Mouse (Mus musculus) liver, postnatal 0 days (tissue): ENCODE data around the gene Rph3al. TPM values are rescaled to one million over a fixed set of nuclear protein-coding genes. Genes with fewer than 3 reads are reported as not detected.

Experiments used
- ATAC-seq: fragments of 200-750 bp; cut with Nextera tagmentation; 2 replicates; pipeline ENCODE4 v1.8.0; 2017; ENCODE audit warnings: mild to moderate bottlenecking, moderate library complexity
- DNase-seq: peaks from one replicate; pipeline ENCODE4 v3.0.0-alpha.2; 2016
- H3K27ac ChIP-seq: fragments of 300-500 bp; sonication (generic); 2 replicates; pipeline ENCODE4 v1.5.1; 2014; ENCODE audit warnings: antibody characterized with exemption, moderate library complexity, mild to moderate bottlenecking, low read depth
- H3K27me3 ChIP-seq: fragments of 300-500 bp; sonication (generic); 2 replicates; pipeline ENCODE4 v1.6.1; 2014; ENCODE audit warnings: low read length, control low read depth, mixed read lengths; ENCODE audit not compliant: insufficient read depth
- H3K36me3 ChIP-seq: fragments of 300-500 bp; sonication (generic); replicated peaks from 2 replicates; pipeline ENCODE4 v1.6.1; 2014; ENCODE audit warnings: mild to moderate bottlenecking, control low read depth, low read length, moderate library complexity, mixed read lengths; ENCODE audit not compliant: insufficient read depth
- H3K4me1 ChIP-seq: fragments of 300-500 bp; sonication (generic); 2 replicates; pipeline ENCODE4 v1.6.1; 2014; ENCODE audit warnings: antibody characterized with exemption, mild to moderate bottlenecking, control low read depth; ENCODE audit not compliant: insufficient read depth
- H3K4me2 ChIP-seq: fragments of 300-500 bp; sonication (generic); 2 replicates; pipeline ENCODE4 v1.6.1; 2014; ENCODE audit warnings: low read depth, mild to moderate bottlenecking, low read length, moderate library complexity, mixed read lengths
- H3K4me3 ChIP-seq: fragments of 300-500 bp; sonication (generic); 2 replicates; pipeline ENCODE4 v1.5.1; 2014; ENCODE audit warnings: low read depth, low read length
- H3K9ac ChIP-seq: fragments of 300-500 bp; sonication (generic); replicated peaks from 2 replicates; pipeline ENCODE4 v1.6.1; 2014; ENCODE audit warnings: mild to moderate bottlenecking, moderate library complexity
- H3K9me3 ChIP-seq: fragments of 300-500 bp; sonication (generic); 2 replicates; pipeline ENCODE4 v1.6.1; 2016; ENCODE audit warnings: mild to moderate bottlenecking, control low read depth, low read length, mixed read lengths
- CTCF ChIP-seq: sonication (generic); IDR thresholded peaks from 2 replicates; pipeline ENCODE4 v1.5.1; 2016; ENCODE audit warnings: antibody characterized with exemption, low read depth
- EP300 ChIP-seq: IDR thresholded peaks from 2 replicates; pipeline ENCODE4 v1.6.1; 2016; ENCODE audit warnings: antibody characterized with exemption, low read depth, mild to moderate bottlenecking
- WGBS: fragments of 180-500 bp; shearing (Covaris S2); extraction: QIAGEN DNeasy Blood & Tissue Kit; methylation state at CpG from one replicate; pipeline ENCODE4 v1.1.7; 2014; ENCODE audit not compliant: insufficient replicate concordance; 5-methylcytosine and 5-hydroxymethylcytosine counted together
- polyA plus RNA-seq: library from polyadenylated mRNA; unstranded; fragments of >200 nt; fragmentation: Nextera tagmentation; extraction: Ambion mirVana; gene quantifications from 2 replicates; pipeline ENCODE4 v1.2.1, GENCODE M21; 2015

Rph3al gene
- polyA plus RNA-seq, 1 experiment from 2014 or later = 0.83 TPM

- Histone ChIP-seq H3K36me3 (no peaks in the 10 kb centered on the region), H3K4me2 (no peak overlapping the region), H3K9me3 (no peaks in the 10 kb centered on the region), H3K27ac (no peak overlapping the region), H3K4me1 (no peaks in the 10 kb centered on the region), H3K4me3 (no peak overlapping the region), H3K27me3 (no peaks in the 10 kb centered on the region), H3K9ac (no peak overlapping the region)
- WGBS = 87% methylated on average over 17 of the region's 17 CpGs
- TF ChIP-seq EP300 (no peak), CTCF (no peak)
- DNase-seq (no peak), ATAC-seq (no peak)
Measured at GRCm38 (mm10) chr11:75957124-75957832, 19.0 kb upstream of the Rph3al start.

- DNase-seq (no peak), ATAC-seq (no peak)
- Histone ChIP-seq H3K4me2 (no peak overlapping the region), H3K36me3 (no peaks in the 10 kb centered on the region), H3K27me3 (no peaks in the 10 kb centered on the region), H3K27ac (no peak overlapping the region), H3K9ac (no peak overlapping the region), H3K4me3 (no peak overlapping the region), H3K9me3 (no peaks in the 10 kb centered on the region), H3K4me1 (no peaks in the 10 kb centered on the region)
- WGBS = 46% methylated on average over 8 of the region's 8 CpGs
- TF ChIP-seq EP300 (no peak), CTCF (no peak)
Measured at GRCm38 (mm10) chr11:75956651-75957050, 18.4 kb upstream of the Rph3al start.

GRCm38 (mm10) chr11:75954896-75955295 lies 16.7 kb upstream of the Rph3al start:
- no peaks in the 10 kb centered on the region for H3K27me3 ChIP-seq
- H3K9me3 ChIP-seq = no peaks in the 10 kb centered on the region
- no peak overlapping the region for H3K27ac ChIP-seq
- no peaks in the 10 kb centered on the region for H3K4me1 ChIP-seq
- H3K4me3 ChIP-seq = no peak overlapping the region
- H3K36me3 ChIP-seq = no peaks in the 10 kb centered on the region
- no peak for ATAC-seq
- WGBS = 82% methylated on average over 9 of the region's 9 CpGs
- H3K9ac ChIP-seq = no peak overlapping the region
- H3K4me2 ChIP-seq = no peak overlapping the region
- TF ChIP-seq CTCF (no peak), EP300 (no peak)
- no peak for DNase-seq

- ATAC-seq = no peak
Measured at GRCm38 (mm10) chr11:75951895-75952294, 13.7 kb upstream of the Rph3al start.

GRCm38 (mm10) chr11:75950459-75950858 lies 12.2 kb upstream of the Rph3al start:
- 68% methylated on average over 3 of the region's 3 CpGs for WGBS
- Histone ChIP-seq H3K36me3 (no peaks in the 10 kb centered on the region), H3K4me3 (no peak overlapping the region), H3K27me3 (no peaks in the 10 kb centered on the region), H3K4me2 (no peak overlapping the region), H3K27ac (no peak overlapping the region), H3K4me1 (no peaks in the 10 kb centered on the region), H3K9ac (no peak overlapping the region), H3K9me3 (no peaks in the 10 kb centered on the region)
- ATAC-seq (no peak), DNase-seq (no peak)
- TF ChIP-seq CTCF (no peak), EP300 (no peak)

More at GRCm38 (mm10) chr11:75951895-75952294, 13.7 kb upstream of the Rph3al start:
- H3K9me3 ChIP-seq = no peaks in the 10 kb centered on the region
- DNase-seq = peak; percentile 8
- no peak overlapping the region for H3K4me2 ChIP-seq
- no peaks in the 10 kb centered on the region for H3K4me1 ChIP-seq
- H3K36me3 ChIP-seq = no peaks in the 10 kb centered on the region
- no peak overlapping the region for H3K27ac ChIP-seq
- H3K27me3 ChIP-seq = no peaks in the 10 kb centered on the region
- TF ChIP-seq CTCF (no peak), EP300 (no peak)
- H3K4me3 ChIP-seq = no peak overlapping the region
- 57% methylated on average over 5 of the region's 5 CpGs for WGBS
- no peak overlapping the region for H3K9ac ChIP-seq

GRCm38 (mm10) chr11:75948789-75949188 lies 10.6 kb upstream of the Rph3al start:
- Histone ChIP-seq H3K36me3 (no peaks in the 10 kb centered on the region), H3K4me1 (no peaks in the 10 kb centered on the region), H3K4me3 (no peak overlapping the region), H3K9ac (no peak overlapping the region), H3K4me2 (no peak overlapping the region), H3K9me3 (no peaks in the 10 kb centered on the region), H3K27me3 (no peaks in the 10 kb centered on the region), H3K27ac (no peak overlapping the region)
- TF ChIP-seq EP300 (no peak), CTCF (no peak)
- no peak for ATAC-seq
- 50% methylated on average over 3 of the region's 3 CpGs for WGBS
- no peak for DNase-seq
